Mouse (Mus musculus): ENCODE results near the gene Tex2. TPM values are rescaled to one million over a fixed set of nuclear protein-coding genes. Genes with fewer than 3 reads are reported as not detected.

The Tex2 gene
- total and polyA plus RNA-seq, 2 experiments from 2014 or later: 30.8 to 60.5 TPM

DNA sequence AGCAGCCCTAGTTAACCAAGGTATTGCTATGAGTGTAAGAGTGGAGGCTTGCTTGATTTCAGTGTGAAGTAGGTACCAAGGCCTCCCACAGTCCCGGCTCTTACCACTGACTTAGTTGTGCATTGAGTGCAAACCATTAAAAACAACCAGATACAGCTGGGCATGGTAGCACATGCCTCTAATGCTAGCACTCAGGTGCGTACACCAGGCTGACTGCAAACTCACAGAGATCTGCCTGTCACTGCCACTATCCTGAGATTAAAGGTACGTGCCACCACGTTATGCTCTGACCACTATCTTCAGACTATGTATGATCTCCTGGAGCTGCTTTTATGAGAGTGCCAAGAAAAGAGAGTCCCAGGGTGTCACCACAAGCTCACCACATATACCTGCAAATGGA is 67.1 kb downstream of the Tex2 start:
- ATAC-seq: no peak
- 90% methylated on average over 4 of the region's 4 CpGs for WGBS
- no peaks in the 10 kb centered on the region for H3K4me1 ChIP-seq (ENCODE audit: insufficient read depth, low read length)
- H3K9ac ChIP-seq (replicated peaks; ENCODE audit: low read length): no peak overlapping the region
- no peak overlapping the region for H3K27ac ChIP-seq
- H3K4me2 ChIP-seq (ENCODE audit: low read depth, low read length): no peak overlapping the region
- no peaks in the 10 kb centered on the region for H3K27me3 ChIP-seq (ENCODE audit: insufficient read depth, low read length)
- no peak overlapping the region for H3K4me3 ChIP-seq (ENCODE audit: low read length)
- TF ChIP-seq CTCF (IDR thresholded peaks at IDR 0.05; ENCODE audit: low read depth): no peak
- DNase-seq (ENCODE audit: low spot score): no peak
- H3K36me3 ChIP-seq (ENCODE audit: insufficient read depth, low read length): peaks cover 13% of the 10 kb centered on the region; the same call in 1 of the 2 replicates
- no peaks in the 10 kb centered on the region for H3K9me3 ChIP-seq (ENCODE audit: low read length)

DNA sequence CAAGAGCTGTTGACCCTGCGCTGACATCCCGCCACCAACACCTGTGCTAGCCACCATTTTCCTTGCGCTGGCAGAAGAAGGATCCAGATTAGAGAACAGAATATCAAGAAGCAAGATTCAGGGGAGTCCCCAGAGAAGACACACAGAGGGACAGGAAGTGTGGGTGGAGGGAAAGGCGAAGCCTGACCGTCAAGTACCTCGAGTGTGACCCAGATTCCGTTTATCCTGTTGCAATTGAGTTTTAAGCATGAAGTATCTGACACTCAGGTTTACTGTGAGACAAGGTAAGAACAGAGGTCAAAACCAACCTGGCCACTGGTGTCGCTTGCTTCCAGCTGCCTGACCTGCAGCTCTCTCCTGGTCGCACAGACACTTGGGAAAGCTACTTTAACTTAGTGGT is 68.3 kb downstream of the Tex2 start:
- 90% methylated on average over 9 of the region's 9 CpGs for WGBS
- ATAC-seq: no peak
- no peak for DNase-seq (ENCODE audit: low spot score)
- Histone ChIP-seq H3K4me1 (ENCODE audit: insufficient read depth, low read length) (no peaks in the 10 kb centered on the region), H3K36me3 (ENCODE audit: insufficient read depth, low read length) (peaks cover 13% of the 10 kb centered on the region; the same call in 1 of the 2 replicates), H3K27ac (no peak overlapping the region), H3K9me3 (ENCODE audit: low read length) (no peaks in the 10 kb centered on the region), H3K27me3 (ENCODE audit: insufficient read depth, low read length) (no peaks in the 10 kb centered on the region), H3K4me2 (ENCODE audit: low read depth, low read length) (no peak overlapping the region), H3K9ac (replicated peaks; ENCODE audit: low read length) (no peak overlapping the region), H3K4me3 (ENCODE audit: low read length) (no peak overlapping the region)
- TF ChIP-seq CTCF (IDR thresholded peaks at IDR 0.05; ENCODE audit: low read depth): no peak

GRCm38 (mm10) chr11:106544133-106544532 is 69.1 kb downstream of the Tex2 start:
- 70% methylated on average over 11 of the region's 11 CpGs for WGBS
- Histone ChIP-seq H3K4me2 (ENCODE audit: low read depth, low read length) (no peak overlapping the region), H3K9ac (replicated peaks; ENCODE audit: low read length) (no peak overlapping the region), H3K4me1 (ENCODE audit: insufficient read depth, low read length) (no peaks in the 10 kb centered on the region), H3K27ac (peak overlapping the region; percentile 11; the same call in 1 of the 2 replicates), H3K36me3 (ENCODE audit: insufficient read depth, low read length) (peaks cover 13% of the 10 kb centered on the region; the same call in 1 of the 2 replicates), H3K27me3 (ENCODE audit: insufficient read depth, low read length) (no peaks in the 10 kb centered on the region), H3K4me3 (ENCODE audit: low read length) (no peak overlapping the region), H3K9me3 (ENCODE audit: low read length) (no peaks in the 10 kb centered on the region)
- DNase-seq (ENCODE audit: low spot score): no peak
- TF ChIP-seq CTCF (IDR thresholded peaks at IDR 0.05; ENCODE audit: low read depth): no peak
- no peak for ATAC-seq

DNA sequence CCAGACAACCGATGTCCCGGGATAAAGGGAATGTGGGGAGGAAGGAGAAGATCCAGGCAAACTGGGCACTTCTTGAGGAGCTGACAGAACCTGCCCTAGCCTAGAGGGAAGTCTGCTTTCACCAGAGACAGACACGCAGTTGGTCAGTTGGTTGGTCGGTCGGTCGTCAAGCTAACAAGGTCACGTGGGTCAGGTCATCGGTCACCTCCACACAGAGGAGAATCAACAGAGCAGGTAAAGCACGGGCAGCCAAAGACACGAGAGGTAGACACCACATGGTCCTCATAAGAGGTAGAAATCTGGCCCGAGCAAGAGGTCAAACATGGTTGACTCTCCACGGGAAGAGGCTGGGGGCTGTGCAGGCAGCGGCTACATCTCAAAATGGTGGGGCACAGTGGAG is 70.2 kb downstream of the Tex2 start:
- WGBS: 90% methylated on average over 13 of the region's 13 CpGs
- H3K4me1 ChIP-seq (ENCODE audit: insufficient read depth, low read length): no peaks in the 10 kb centered on the region
- no peak overlapping the region for H3K4me3 ChIP-seq (ENCODE audit: low read length)
- no peak overlapping the region for H3K9ac ChIP-seq (replicated peaks; ENCODE audit: low read length)
- no peak overlapping the region for H3K4me2 ChIP-seq (ENCODE audit: low read depth, low read length)
- H3K9me3 ChIP-seq (ENCODE audit: low read length): no peaks in the 10 kb centered on the region
- TF ChIP-seq CTCF (IDR thresholded peaks at IDR 0.05; ENCODE audit: low read depth): no peak
- H3K27me3 ChIP-seq (ENCODE audit: insufficient read depth, low read length): no peaks in the 10 kb centered on the region
- peaks cover 17% of the 10 kb centered on the region; the same call in 1 of the 2 replicates for H3K36me3 ChIP-seq (ENCODE audit: insufficient read depth, low read length)
- ATAC-seq (no peak), DNase-seq (ENCODE audit: low spot score) (no peak)
- no peak overlapping the region for H3K27ac ChIP-seq

- H3K4me2 ChIP-seq (ENCODE audit: low read depth, low read length): no peak overlapping the region
- ATAC-seq: no peak
Measured at GRCm38 (mm10) chr11:106542385-106542784, 70.8 kb downstream of the Tex2 start.

GRCm38 (mm10) chr11:106540506-106541268 is 72.5 kb downstream of the Tex2 start:
- Histone ChIP-seq H3K27me3 (ENCODE audit: insufficient read depth, low read length) (no peaks in the 10 kb centered on the region), H3K4me1 (ENCODE audit: insufficient read depth, low read length) (no peaks in the 10 kb centered on the region), H3K4me3 (ENCODE audit: low read length) (no peak overlapping the region), H3K36me3 (ENCODE audit: insufficient read depth, low read length) (peaks cover 11% of the 10 kb centered on the region; the same call in 1 of the 2 replicates), H3K9ac (replicated peaks; ENCODE audit: low read length) (no peak overlapping the region), H3K4me2 (ENCODE audit: low read depth, low read length) (no peak overlapping the region), H3K9me3 (ENCODE audit: low read length) (no peaks in the 10 kb centered on the region), H3K27ac (no peak overlapping the region)
- 73% methylated on average over 13 of the region's 13 CpGs for WGBS
- no peak for TF ChIP-seq CTCF (IDR thresholded peaks at IDR 0.05; ENCODE audit: low read depth)
- DNase-seq (ENCODE audit: low spot score): no peak
- no peak for ATAC-seq

More at GRCm38 (mm10) chr11:106542385-106542784, 70.8 kb downstream of the Tex2 start:
- Histone ChIP-seq H3K27me3 (ENCODE audit: insufficient read depth, low read length) (no peaks in the 10 kb centered on the region), H3K4me3 (ENCODE audit: low read length) (no peak overlapping the region), H3K9me3 (ENCODE audit: low read length) (no peaks in the 10 kb centered on the region), H3K27ac (no peak overlapping the region), H3K9ac (replicated peaks; ENCODE audit: low read length) (no peak overlapping the region), H3K4me1 (ENCODE audit: insufficient read depth, low read length) (no peaks in the 10 kb centered on the region), H3K36me3 (ENCODE audit: insufficient read depth, low read length) (peaks cover 17% of the 10 kb centered on the region; the same call in 1 of the 2 replicates)
- TF ChIP-seq CTCF (IDR thresholded peaks at IDR 0.05; ENCODE audit: low read depth): no peak
- no peak for DNase-seq (ENCODE audit: low spot score)
